Comparison of ENCODE assay signal across 8 mouse cellular contexts in the genomic region with DNA sequence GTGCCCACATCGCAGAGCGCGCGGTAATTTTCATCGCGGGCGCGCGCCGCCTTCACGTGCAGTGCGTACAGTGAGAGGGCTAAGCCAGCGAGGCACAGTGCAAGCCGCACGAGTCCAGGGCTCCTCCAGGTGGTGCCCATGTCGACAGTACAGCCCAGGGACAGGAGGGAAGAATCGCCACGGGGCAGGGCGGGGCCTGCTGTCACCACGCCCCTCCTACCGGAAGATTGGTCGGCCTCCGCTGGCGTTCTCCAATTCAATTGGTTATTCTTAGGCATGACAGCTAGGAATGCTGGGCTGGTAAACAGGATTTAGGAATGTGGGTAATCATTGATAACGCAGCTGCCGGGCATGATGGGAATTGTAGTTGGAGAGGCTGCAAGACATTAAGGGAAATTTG. TPM values are rescaled to one million over a fixed set of nuclear protein-coding genes. Genes with fewer than 3 reads are reported as not detected.
DNase-seq lines count a peak whose midpoint lies in the region; ATAC-seq lines count a peak whose summit lies in the region.

Gene Gm21974, minus strand, starts transcription at position 13 of the 400 bp plus-strand sequence.
Gene Vkorc1, minus strand, starts transcription at position 176 of the 400 bp plus-strand sequence.

- under 1% methylated on average over 26 of the region's 26 CpGs for WGBS in forebrain, embryonic 10.5 days
- WGBS in heart, embryonic 15.5 days: under 1% methylated on average over 26 of the region's 26 CpGs
- under 1% methylated on average over 26 of the region's 26 CpGs for WGBS in liver, embryonic 12.5 days (ENCODE audit: insufficient replicate concordance)

- H3K4me2 ChIP-seq in heart, embryonic 15.5 days: peak within 1 kb of the TSS; percentile 88
- H3K4me2 ChIP-seq in liver, embryonic 12.5 days: peak within 1 kb of the TSS; percentile 90

- peak; percentile 73 to 81 for DNase-seq in CD8-positive naive resting alpha-beta T cell, adult 2 months (ENCODE audit: low read depth in 2 of 2, low spot score in 2 of 2)
- peak; percentile 86 for DNase-seq in c-Kit-positive CD71-negative TER-119-negative erythroid progenitor cells, embryonic 14.5 days (ENCODE audit: low read depth)
- DNase-seq in forebrain, embryonic 10.5 days (ENCODE audit: extremely low spot score, low spot score): peak; percentile 90
- peak; percentile 98 for DNase-seq in kidney, postnatal 14 days
- DNase-seq in naive thymus-derived CD4-positive, alpha-beta T cell, adult 2 months (ENCODE audit: low read depth): peak; percentile 91
- DNase-seq in splenic B cell, adult 2 months (ENCODE audit: low read depth, low spot score): peak; percentile 90

- H3K27me3 ChIP-seq in forebrain, embryonic 10.5 days (ENCODE audit: poor library complexity, severe bottlenecking): no peaks in the 10 kb centered on the region
- no peaks in the 10 kb centered on the region for H3K27me3 ChIP-seq in heart, embryonic 15.5 days
- no peaks in the 10 kb centered on the region for H3K27me3 ChIP-seq in liver, embryonic 12.5 days (replicated peaks)
- H3K27me3 ChIP-seq in splenic B cell, adult 2 months (ENCODE audit: control insufficient read depth, insufficient read depth, low read length, poor library complexity, severe bottlenecking): no peaks in the 10 kb centered on the region

- no peaks in the 10 kb centered on the region for H3K9me3 ChIP-seq in forebrain, embryonic 10.5 days
- no peaks in the 10 kb centered on the region for H3K9me3 ChIP-seq in heart, embryonic 15.5 days (replicated peaks)
- H3K9me3 ChIP-seq in liver, embryonic 12.5 days (replicated peaks): no peaks in the 10 kb centered on the region

- ATAC-seq in heart, embryonic 15.5 days (replicated peaks; ENCODE audit: insufficient number of reproducible peaks, insufficient read depth, low FRiP score, low read depth): peak; percentile 98
- peak; percentile 96 for ATAC-seq in liver, embryonic 12.5 days

- peak within 1 kb of the TSS; percentile 60 for H3K4me3 ChIP-seq in forebrain, embryonic 10.5 days
- peak within 1 kb of the TSS; percentile 70 for H3K4me3 ChIP-seq in heart, embryonic 15.5 days
- peak within 1 kb of the TSS; percentile 66 for H3K4me3 ChIP-seq in liver, embryonic 12.5 days

- H3K9ac ChIP-seq in heart, embryonic 15.5 days: peak within 1 kb of the TSS; percentile 68
- H3K9ac ChIP-seq in liver, embryonic 12.5 days: peak within 1 kb of the TSS; percentile 72

- H3K36me3 ChIP-seq in forebrain, embryonic 10.5 days (replicated peaks): peaks cover 31% of the 10 kb centered on the region
- peaks cover 11% of the 10 kb centered on the region; the same call in 1 of the 2 replicates for H3K36me3 ChIP-seq in heart, embryonic 15.5 days
- H3K36me3 ChIP-seq in liver, embryonic 12.5 days: peaks cover 26% of the 10 kb centered on the region
- H3K36me3 ChIP-seq in splenic B cell, adult 2 months (ENCODE audit: control insufficient read depth, insufficient read depth, low read length, poor library complexity, severe bottlenecking): no peaks in the 10 kb centered on the region

- H3K4me1 ChIP-seq in forebrain, embryonic 10.5 days: peaks cover 19% of the 10 kb centered on the region
- peaks cover 17% of the 10 kb centered on the region for H3K4me1 ChIP-seq in heart, embryonic 15.5 days (replicated peaks)
- H3K4me1 ChIP-seq in liver, embryonic 12.5 days: peaks cover 52% of the 10 kb centered on the region

- H3K27ac ChIP-seq in forebrain, embryonic 10.5 days: peak within 1 kb of the TSS; percentile 78
- peak within 1 kb of the TSS; percentile 84 for H3K27ac ChIP-seq in heart, embryonic 15.5 days
- H3K27ac ChIP-seq in liver, embryonic 12.5 days: peak within 1 kb of the TSS; percentile 87

RNA-seq across cellular contexts. Expression of gene Gm21974, which starts in this region (rescaled TPM):
- polyA plus RNA-seq in forebrain, embryonic 10.5 days (2016; fragmentation: Nextera tagmentation; extraction: Ambion mirVana): not detected in 2 replicates
- polyA plus RNA-seq in heart, embryonic 15.5 days (2015; fragmentation: Nextera tagmentation; extraction: Ambion mirVana): not detected in 2 replicates
- polyA plus RNA-seq in liver, embryonic 12.5 days (2016; fragmentation: Nextera tagmentation; extraction: Ambion mirVana): not detected in 2 replicates

RNA-seq across cellular contexts. Expression of gene Vkorc1, which starts in this region (rescaled TPM):
- polyA plus RNA-seq in forebrain, embryonic 10.5 days (2016; fragmentation: Nextera tagmentation; extraction: Ambion mirVana): 32.2 and 41.4 TPM in 2 replicates
- 95.9 and 126 TPM in 2 replicates for polyA plus RNA-seq in heart, embryonic 15.5 days (2015; fragmentation: Nextera tagmentation; extraction: Ambion mirVana)
- 75.0 and 80.3 TPM in 2 replicates for polyA plus RNA-seq in liver, embryonic 12.5 days (2016; fragmentation: Nextera tagmentation; extraction: Ambion mirVana)

Comparison
In these comparisons a context has a peak if more than half of its experiments do, and no peak if none do; other contexts are left out.
1. Peak in every context shown above with its lines: DNase-seq, ATAC-seq, H3K4me3 ChIP-seq and H3K27ac ChIP-seq.